Mouse (Mus musculus) kidney, postnatal 4 days (tissue): ENCODE results near the gene Eppin.
"Not testable (repeated sequence)": the region's sequence is repeated elsewhere in the genome, so short reads cannot be mapped to it uniquely, and the experiment has no call there.

Source experiments
- DNase-seq, 2 experiments: peaks; one replicate each; pipeline ENCODE4 v3.0.0; 2021; ENCODE audit warnings: mixed read lengths in 2 of 2

Eppin gene

GRCm38 (mm10) chr2:164593494-164593893 lies at the start of gene Eppin:
Eppin (minus strand) TSS chr2:164593594.
- no peak for DNase-seq

GRCm38 (mm10) chr2:164641881-164642673 lies 48.7 kb upstream of the Eppin start:
- DNase-seq: peak; percentile 31 to 49

- DNase-seq: peak in 1 of 2 experiments; percentile 16
Observed at GRCm38 (mm10) chr2:164641129-164641528, 47.7 kb upstream of the Eppin start.

GRCm38 (mm10) chr2:164638696-164639095 lies 45.3 kb upstream of the Eppin start, which contains the start of gene Wfdc16:
Wfdc16 (minus strand) TSS chr2:164638796.
- no peak for DNase-seq

GRCm38 (mm10) chr2:164635266-164635665 lies 41.9 kb upstream of the Eppin start:
- no peak for DNase-seq

- DNase-seq: no peak
Observed at GRCm38 (mm10) chr2:164621775-164622174, 28.4 kb upstream of the Eppin start.

- DNase-seq: no peak
Observed at GRCm38 (mm10) chr2:164619050-164619449, 25.7 kb upstream of the Eppin start.

GRCm38 (mm10) chr2:164615386-164615785 lies 22.0 kb upstream of the Eppin start:
- DNase-seq: no peak

- peak; percentile 65 to 71 for DNase-seq
Observed at GRCm38 (mm10) chr2:164613471-164613870, 20.1 kb upstream of the Eppin start, which contains the start of the genes Wfdc6b and Wfdc8. Wfdc6b (plus strand) TSS chr2:164613522. Wfdc8 (minus strand) TSS chr2:164613626.

GRCm38 (mm10) chr2:164608781-164609180 lies 15.4 kb upstream of the Eppin start:
- peak; percentile 18 to 44 for DNase-seq

GRCm38 (mm10) chr2:164604411-164604810 lies 11.0 kb upstream of the Eppin start:
- DNase-seq: no peak

- DNase-seq: no peak
Observed at GRCm38 (mm10) chr2:164603482-164603881, 10.1 kb upstream of the Eppin start.

GRCm38 (mm10) chr2:164600179-164600578 lies 6.8 kb upstream of the Eppin start:
- no peak for DNase-seq

GRCm38 (mm10) chr2:164592014-164592413 lies 1.4 kb downstream of the Eppin start:
- peak; percentile 29 to 44 for DNase-seq

GRCm38 (mm10) chr2:164585025-164585725 lies 8.2 kb downstream of the Eppin start, which contains the start of gene Wfdc6a:
Wfdc6a (minus strand) TSS chr2:164585447.
- DNase-seq: peak; percentile 32 to 39

GRCm38 (mm10) chr2:164573359-164573758 lies 20.0 kb downstream of the Eppin start, which contains the start of gene Spint3:
Spint3 (minus strand) TSS chr2:164573459.
- not testable (repeated sequence) for DNase-seq

- no peak for DNase-seq
Observed at GRCm38 (mm10) chr2:164567460-164567859, 25.9 kb downstream of the Eppin start.

GRCm38 (mm10) chr2:164566997-164567396 lies 26.4 kb downstream of the Eppin start:
- DNase-seq: no peak

- DNase-seq: no peak
Observed at GRCm38 (mm10) chr2:164564346-164564745, 29.0 kb downstream of the Eppin start.

- DNase-seq: peak; percentile 65 to 80
Observed at GRCm38 (mm10) chr2:164563339-164564038, 29.9 kb downstream of the Eppin start.

- DNase-seq: peak; percentile 56 to 74
Observed at GRCm38 (mm10) chr2:164562391-164563188, 30.8 kb downstream of the Eppin start, which contains the start of gene Wfdc2. Wfdc2 (plus strand) TSS chr2:164562413.

- DNase-seq: no peak
Observed at GRCm38 (mm10) chr2:164560106-164560505, 33.3 kb downstream of the Eppin start.
